Mouse (Mus musculus) limb, embryonic 13.5 days (tissue): ENCODE results near the gene Fam131b. TPM values are rescaled to one million over a fixed set of nuclear protein-coding genes. Genes with fewer than 3 reads are reported as not detected.

Experiments
- ATAC-seq: fragments of 200-750 bp; cut with Nextera tagmentation; 2 replicates; pipeline ENCODE4 v1.8.0; 2017; ENCODE audit warnings: low read depth, moderate number of reproducible peaks, moderate TSS enrichment; ENCODE audit not compliant: low FRiP score
- H3K27ac ChIP-seq: fragments of 300-500 bp; sonication (generic); 2 replicates; pipeline ENCODE4 v1.5.1; 2015; ENCODE audit warnings: inconsistent platforms, mild to moderate bottlenecking, moderate library complexity
- H3K27me3 ChIP-seq: fragments of 300-500 bp; sonication (generic); 2 replicates; pipeline ENCODE4 v1.6.1; 2015; ENCODE audit warnings: mild to moderate bottlenecking, inconsistent platforms
- H3K36me3 ChIP-seq: fragments of 300-500 bp; sonication (generic); 2 replicates; pipeline ENCODE4 v1.6.1; 2015; ENCODE audit warnings: inconsistent platforms, mild to moderate bottlenecking, moderate library complexity
- H3K4me1 ChIP-seq: fragments of 300-500 bp; sonication (generic); 2 replicates; pipeline ENCODE4 v1.6.1; 2015; ENCODE audit warnings: inconsistent platforms
- H3K4me2 ChIP-seq: fragments of 300-500 bp; sonication (generic); replicated peaks from 2 replicates; pipeline ENCODE4 v1.6.1; 2015; ENCODE audit warnings: inconsistent platforms, mild to moderate bottlenecking, moderate library complexity
- H3K4me3 ChIP-seq: fragments of 300-500 bp; sonication (generic); 2 replicates; pipeline ENCODE4 v1.5.1; 2015; ENCODE audit warnings: moderate library complexity, mild to moderate bottlenecking, inconsistent platforms
- H3K9ac ChIP-seq: fragments of 300-500 bp; sonication (generic); 2 replicates; pipeline ENCODE4 v1.6.1; 2015; ENCODE audit warnings: mild to moderate bottlenecking, inconsistent platforms
- H3K9me3 ChIP-seq: fragments of 300-500 bp; sonication (generic); 2 replicates; pipeline ENCODE4 v1.6.1; 2016; ENCODE audit warnings: inconsistent platforms
- WGBS: fragments of 180-500 bp; shearing (Covaris S2); methylation state at CpG from one replicate; pipeline ENCODE4 v1.1.7; 2015; 5-methylcytosine and 5-hydroxymethylcytosine counted together
- polyA plus RNA-seq: library from polyadenylated mRNA; unstranded; fragments of >200 nt; fragmentation: Nextera tagmentation; extraction: Ambion mirVana; gene quantifications from 2 replicates; pipeline ENCODE4 v1.2.1, GENCODE M21; 2015

Gene Fam131b
- polyA plus RNA-seq, 1 experiment from 2014 or later, result 0.56 TPM

DNA sequence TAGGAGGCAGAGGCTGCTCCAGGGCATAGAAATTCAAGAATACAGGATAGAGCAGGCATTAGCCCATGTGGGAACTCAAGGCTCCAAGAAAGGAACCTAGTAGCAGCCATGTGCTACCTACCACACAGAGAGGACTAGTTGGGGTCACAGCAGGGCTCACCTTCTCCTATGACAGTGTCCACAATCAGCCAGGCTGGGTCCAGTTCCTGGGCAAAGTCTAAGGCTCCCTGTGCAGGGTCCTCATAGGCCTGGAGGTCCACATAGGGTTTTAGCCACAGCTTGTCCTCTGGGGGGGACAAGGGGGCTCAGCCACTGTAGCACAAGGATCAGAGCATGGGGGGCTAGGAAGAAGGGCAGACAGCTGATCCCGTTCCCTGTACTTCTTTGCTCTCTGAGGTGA lies 38.1 kb upstream of the Fam131b start:
- Histone ChIP-seq H3K4me1 (0 out of 2 replicates have a peak, but pooled peaks cover 5% of the 10 kb centered on the region), H3K4me3 (no peak overlapping the region), H3K9me3 (no peaks in the 10 kb centered on the region), H3K27me3 (no peaks in the 10 kb centered on the region), H3K27ac (no peak overlapping the region), H3K36me3 (peaks cover 50% of the 10 kb centered on the region), H3K9ac (no peak overlapping the region), H3K4me2 (no peak overlapping the region)
- ATAC-seq, result no peak
- 80% methylated on average over 1 of the region's 1 CpGs for WGBS

DNA sequence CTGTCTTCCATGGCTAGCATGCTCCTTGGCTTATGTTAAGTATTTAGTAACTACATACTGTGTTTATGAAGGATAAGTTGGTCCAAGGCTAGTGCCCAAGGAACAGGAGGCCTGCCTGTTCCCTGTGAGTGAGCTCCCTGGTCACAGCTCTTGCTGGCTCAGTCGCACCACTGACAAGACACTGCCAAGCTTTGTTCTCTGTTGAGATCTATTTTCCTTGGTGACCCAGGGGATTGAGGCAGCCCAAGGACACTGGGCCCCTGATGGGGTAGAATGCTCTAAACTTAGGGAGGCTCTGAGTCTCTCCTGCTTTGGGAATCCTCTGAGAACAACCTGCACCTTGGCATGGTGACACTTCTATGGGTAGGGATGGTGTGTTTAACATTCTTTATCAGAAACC lies 37.6 kb upstream of the Fam131b start:
- Histone ChIP-seq H3K4me3 (no peak overlapping the region), H3K9ac (no peak overlapping the region), H3K9me3 (no peaks in the 10 kb centered on the region), H3K36me3 (peaks cover 54% of the 10 kb centered on the region), H3K27ac (no peak overlapping the region), H3K27me3 (no peaks in the 10 kb centered on the region), H3K4me2 (no peak overlapping the region), H3K4me1 (0 out of 2 replicates have a peak, but pooled peaks cover 5% of the 10 kb centered on the region)
- WGBS, result 59% methylated on average over 1 of the region's 1 CpGs
- ATAC-seq, result no peak

DNA sequence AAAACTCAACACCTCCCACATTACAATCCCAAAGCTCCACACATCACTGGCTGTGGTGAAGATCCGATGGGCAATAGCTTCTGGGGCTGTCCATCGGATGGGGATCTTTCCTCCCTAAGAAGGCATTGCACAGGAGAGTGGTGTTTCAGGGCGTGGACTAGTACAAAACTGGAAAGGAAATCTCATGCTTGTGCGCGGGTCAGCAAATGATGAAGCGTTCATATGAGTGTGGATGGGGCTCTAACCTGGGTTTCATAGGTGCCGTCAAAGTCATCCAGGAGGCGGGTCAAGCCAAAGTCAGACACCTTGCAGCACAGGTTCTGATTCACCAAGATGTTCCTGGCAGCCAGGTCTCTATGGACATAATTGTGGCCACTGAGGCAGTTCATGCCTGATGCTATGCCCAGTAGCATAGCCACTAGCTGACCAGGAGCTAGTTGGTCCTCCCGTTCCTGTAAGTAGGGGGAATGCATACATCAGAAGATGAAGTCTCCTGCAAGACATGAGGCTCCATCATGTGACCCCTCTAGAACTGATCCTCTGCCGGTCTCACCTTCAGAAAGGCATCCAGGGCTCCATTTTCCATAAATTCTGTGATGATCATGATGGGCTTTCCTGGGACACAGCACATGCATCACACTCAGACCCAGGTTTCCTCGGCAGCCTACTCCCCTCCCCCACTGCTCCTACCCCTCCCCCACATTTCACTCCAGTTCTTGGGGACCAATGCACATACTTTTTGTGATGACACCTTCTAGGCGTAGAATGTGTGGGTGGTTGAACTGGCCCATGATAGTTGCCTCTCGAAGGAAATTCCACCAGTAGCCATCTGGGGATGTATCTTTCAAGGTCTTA lies 36.8 kb upstream of the Fam131b start:
- Histone ChIP-seq H3K9me3 (no peaks in the 10 kb centered on the region), H3K27ac (no peak overlapping the region), H3K36me3 (peaks cover 62% of the 10 kb centered on the region), H3K4me1 (0 out of 2 replicates have a peak, but pooled peaks cover 5% of the 10 kb centered on the region), H3K9ac (no peak overlapping the region), H3K4me2 (no peak overlapping the region), H3K27me3 (no peaks in the 10 kb centered on the region), H3K4me3 (no peak overlapping the region)
- WGBS, result 92% methylated on average over 13 of the region's 13 CpGs
- ATAC-seq, result no peak

DNA sequence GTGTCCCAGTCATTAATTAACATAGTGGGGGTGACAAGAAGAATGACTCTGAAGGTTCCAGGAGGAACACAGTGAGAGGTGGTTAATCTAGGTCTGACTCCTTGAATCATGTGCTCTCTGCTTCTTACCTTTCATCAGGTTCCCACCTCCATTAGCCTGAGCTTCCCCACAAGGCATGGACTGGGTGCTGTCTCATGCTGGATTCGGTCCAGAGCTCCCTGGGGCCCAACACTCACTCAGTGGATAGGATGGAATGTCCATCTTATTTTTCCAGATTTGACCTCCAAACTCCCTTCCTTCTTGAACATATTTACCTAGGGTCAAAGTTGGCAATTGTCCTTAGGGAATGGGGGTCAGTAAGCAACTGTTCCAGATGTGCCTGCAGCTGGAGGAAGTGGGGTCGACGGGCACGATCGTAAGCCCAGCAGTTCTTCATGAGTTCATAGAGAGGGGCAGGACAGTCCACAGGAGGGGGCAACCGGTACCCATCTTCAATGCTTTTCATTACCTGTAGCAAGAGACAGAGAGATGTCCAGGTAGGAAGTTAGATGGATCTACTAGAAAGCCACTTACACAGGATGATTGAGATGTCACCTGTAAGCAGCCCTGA lies 35.9 kb upstream of the Fam131b start:
- Histone ChIP-seq H3K27ac (no peak overlapping the region), H3K4me2 (no peak overlapping the region), H3K36me3 (peaks cover 69% of the 10 kb centered on the region), H3K9ac (no peak overlapping the region), H3K9me3 (no peaks in the 10 kb centered on the region), H3K4me1 (0 out of 2 replicates have a peak, but pooled peaks cover 5% of the 10 kb centered on the region), H3K27me3 (no peaks in the 10 kb centered on the region), H3K4me3 (no peak overlapping the region)
- ATAC-seq, result no peak
- WGBS, result 78% methylated on average over 6 of the region's 6 CpGs

DNA sequence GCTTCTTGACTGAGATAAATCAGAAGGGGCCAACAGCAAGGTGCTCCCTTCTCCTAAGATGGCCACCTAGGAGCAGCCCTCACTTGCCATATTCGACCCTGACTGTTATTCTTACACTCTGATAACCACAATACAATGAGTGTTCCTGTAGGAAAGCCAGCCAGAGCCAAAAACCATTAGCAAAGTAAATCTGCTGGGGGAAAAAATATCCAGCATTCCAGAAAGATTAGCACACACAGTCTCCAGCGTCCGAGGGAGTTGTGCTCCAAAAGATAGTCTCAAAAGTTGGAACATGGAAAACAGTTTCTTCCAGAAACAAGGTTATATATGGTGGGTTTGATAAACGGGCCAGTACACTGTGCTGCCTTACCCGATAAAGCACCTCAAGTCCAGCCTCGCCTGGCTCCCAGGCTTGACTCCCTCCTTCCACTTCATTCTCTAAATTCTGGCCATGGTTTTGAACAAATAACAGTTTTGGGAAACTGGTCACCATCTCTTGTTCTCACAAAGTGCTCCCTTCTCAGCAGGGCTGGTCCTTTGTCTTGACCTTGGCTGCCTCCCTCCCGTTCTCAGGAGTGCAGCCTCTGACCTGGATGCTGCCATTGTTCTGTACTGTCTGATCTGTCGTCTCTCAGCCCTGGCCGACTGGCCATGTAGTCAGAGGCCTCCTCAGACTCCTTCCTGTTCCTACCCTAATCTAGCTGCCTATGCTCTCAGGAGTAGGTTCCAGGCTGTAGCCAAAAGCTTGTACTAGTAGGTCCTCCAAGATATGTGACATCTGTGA lies 35.1 kb upstream of the Fam131b start:
- no peak overlapping the region for H3K9ac ChIP-seq
- H3K27me3 ChIP-seq, result no peaks in the 10 kb centered on the region
- H3K4me2 ChIP-seq, result no peak overlapping the region
- H3K4me1 ChIP-seq, result peaks cover 12% of the 10 kb centered on the region
- 74% methylated on average over 9 of the region's 9 CpGs for WGBS
- no peak overlapping the region for H3K27ac ChIP-seq
- no peaks in the 10 kb centered on the region for H3K9me3 ChIP-seq
- peaks cover 75% of the 10 kb centered on the region for H3K36me3 ChIP-seq
- no peak for ATAC-seq
- H3K4me3 ChIP-seq, result no peak overlapping the region

DNA sequence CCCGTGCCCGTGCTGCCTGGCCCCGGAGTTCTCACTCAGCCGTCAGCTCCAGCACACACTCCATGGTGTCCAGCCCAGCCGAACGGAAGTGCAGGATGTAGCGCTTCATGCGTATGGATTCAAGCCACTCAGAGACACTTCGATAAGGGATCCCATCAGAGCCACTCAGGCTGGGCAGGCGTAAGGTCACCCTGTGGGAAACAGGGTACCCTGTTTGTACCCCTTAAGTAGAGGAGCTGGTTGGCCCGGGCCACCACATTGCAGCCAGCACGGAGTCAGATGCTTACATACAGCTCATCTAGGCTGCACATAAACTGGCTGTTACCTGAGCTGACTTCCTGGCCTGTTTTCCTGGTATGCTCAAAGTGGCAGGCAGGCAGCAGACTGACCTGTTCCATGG lies 34.5 kb upstream of the Fam131b start:
- Histone ChIP-seq H3K27ac (no peak overlapping the region), H3K27me3 (no peaks in the 10 kb centered on the region), H3K9me3 (no peaks in the 10 kb centered on the region), H3K4me2 (no peak overlapping the region), H3K4me3 (no peak overlapping the region), H3K4me1 (peaks cover 18% of the 10 kb centered on the region), H3K36me3 (peaks cover 75% of the 10 kb centered on the region), H3K9ac (no peak overlapping the region)
- no peak for ATAC-seq
- WGBS, result 89% methylated on average over 12 of the region's 12 CpGs

DNA sequence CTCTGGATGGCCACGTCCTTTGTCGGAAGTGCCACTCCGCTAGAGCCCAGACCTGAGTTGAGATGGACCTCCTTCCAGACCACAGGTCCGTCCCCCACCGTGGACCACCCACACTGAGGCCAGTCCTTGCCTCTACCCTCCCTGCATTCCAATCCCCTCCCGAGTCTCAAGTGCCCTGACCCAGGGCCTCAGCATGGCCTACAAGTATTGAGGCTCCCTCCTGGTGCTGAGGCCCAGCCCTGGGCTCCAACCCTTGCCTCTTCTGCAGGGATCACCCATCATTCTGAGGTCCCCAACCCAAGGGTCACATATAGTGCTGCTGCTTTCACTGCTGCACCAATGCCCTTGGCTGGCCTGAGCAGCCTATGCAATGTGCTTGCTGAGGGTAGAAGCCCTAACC lies 33.5 kb upstream of the Fam131b start:
- Histone ChIP-seq H3K27me3 (no peaks in the 10 kb centered on the region), H3K36me3 (peaks cover 80% of the 10 kb centered on the region), H3K4me1 (peaks cover 28% of the 10 kb centered on the region), H3K9me3 (no peaks in the 10 kb centered on the region), H3K4me2 (no peak overlapping the region), H3K4me3 (no peak overlapping the region), H3K9ac (no peak overlapping the region), H3K27ac (no peak overlapping the region)
- WGBS, result 63% methylated on average over 6 of the region's 6 CpGs
- no peak for ATAC-seq

DNA sequence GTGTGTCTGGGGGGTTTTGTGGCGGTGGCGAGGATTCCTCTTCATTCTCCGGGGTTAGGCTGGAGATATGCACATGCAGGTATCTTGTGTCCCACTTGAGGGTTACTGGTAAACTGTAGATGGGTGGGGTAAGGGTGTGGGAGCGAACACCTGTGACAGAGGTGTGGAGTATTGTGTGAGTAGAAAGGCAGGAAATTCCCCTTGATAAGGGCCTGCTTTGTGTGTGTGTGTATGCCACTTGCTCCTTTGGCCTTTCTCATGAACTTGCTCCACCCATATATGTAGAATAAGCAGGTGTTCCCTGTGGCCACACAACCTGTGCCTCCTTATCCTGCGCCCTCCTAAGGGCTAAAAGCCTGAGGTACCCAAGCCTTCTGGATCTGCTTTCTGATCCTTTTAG lies 32.5 kb upstream of the Fam131b start:
- no peak overlapping the region for H3K4me3 ChIP-seq

DNA sequence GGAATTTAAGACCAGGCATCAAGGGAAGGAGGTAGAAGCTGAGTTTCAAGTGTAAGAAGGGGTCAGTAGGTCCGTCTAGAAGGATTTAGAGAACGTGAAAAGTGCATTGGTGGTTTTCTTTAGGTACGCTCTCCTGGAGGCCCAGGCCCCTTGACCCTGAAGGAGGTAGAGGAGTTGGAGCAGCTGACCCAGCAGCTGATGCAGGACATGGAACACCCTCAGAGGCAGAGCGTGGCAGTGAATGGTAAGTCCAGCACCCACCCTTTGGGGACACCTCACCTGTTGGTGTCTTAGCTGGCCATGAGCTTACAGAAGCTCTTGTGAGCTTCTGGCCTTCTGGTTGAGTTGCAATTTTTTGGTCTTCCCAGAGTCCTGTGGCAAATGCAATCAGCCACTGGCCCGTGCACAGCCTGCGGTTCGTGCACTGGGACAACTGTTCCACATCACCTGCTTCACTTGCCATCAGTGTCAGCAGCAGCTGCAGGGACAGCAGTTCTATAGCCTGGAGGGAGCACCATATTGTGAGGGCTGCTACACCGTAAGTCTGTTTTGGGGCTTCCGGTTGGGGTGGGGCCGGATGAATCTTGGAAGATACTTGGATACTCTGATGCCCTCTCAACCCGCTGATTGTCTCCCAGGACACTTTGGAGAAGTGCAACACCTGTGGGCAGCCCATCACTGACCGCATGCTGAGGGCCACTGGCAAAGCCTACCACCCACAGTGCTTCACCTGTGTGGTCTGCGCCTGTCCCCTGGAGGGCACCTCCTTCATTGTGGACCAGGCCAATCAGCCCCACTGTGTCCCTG lies 31.6 kb upstream of the Fam131b start:
- no peak overlapping the region for H3K4me2 ChIP-seq
- no peak for ATAC-seq
- WGBS, result 88% methylated on average over 13 of the region's 13 CpGs
- H3K4me3 ChIP-seq, result no peak overlapping the region
- peaks cover 90% of the 10 kb centered on the region for H3K36me3 ChIP-seq
- H3K9me3 ChIP-seq, result no peaks in the 10 kb centered on the region
- H3K9ac ChIP-seq, result no peak overlapping the region
- peaks cover 47% of the 10 kb centered on the region for H3K4me1 ChIP-seq
- H3K27me3 ChIP-seq, result no peaks in the 10 kb centered on the region
- H3K27ac ChIP-seq, result no peak overlapping the region

More for the DNA sequence above, 32.5 kb upstream of the Fam131b start:
- WGBS, result 94% methylated on average over 5 of the region's 5 CpGs
- H3K27me3 ChIP-seq, result no peaks in the 10 kb centered on the region
- no peak overlapping the region for H3K27ac ChIP-seq
- peaks cover 38% of the 10 kb centered on the region for H3K4me1 ChIP-seq
- no peaks in the 10 kb centered on the region for H3K9me3 ChIP-seq
- no peak for ATAC-seq
- H3K36me3 ChIP-seq, result peaks cover 90% of the 10 kb centered on the region
- H3K4me2 ChIP-seq, result no peak overlapping the region
- no peak overlapping the region for H3K9ac ChIP-seq

DNA sequence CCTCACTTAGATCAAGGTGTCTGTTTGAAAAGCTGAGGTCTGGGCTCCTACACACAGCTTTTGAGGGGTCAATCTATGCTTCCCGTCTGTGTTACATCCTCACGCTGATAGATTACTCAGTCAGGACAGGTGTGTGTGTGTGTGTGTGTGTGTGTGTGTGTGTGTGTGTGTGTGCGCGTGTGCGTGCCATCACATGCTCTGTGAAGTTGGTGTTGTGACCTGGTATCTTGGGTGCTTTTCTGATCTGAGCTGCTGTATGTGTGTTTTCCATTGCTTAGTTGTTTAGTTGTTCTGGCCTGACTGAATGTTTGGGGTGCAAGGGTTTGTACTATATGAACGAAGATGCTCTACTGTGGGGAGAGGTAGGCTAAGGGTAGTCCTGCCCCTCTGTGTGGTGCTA lies 30.9 kb upstream of the Fam131b start:
- Histone ChIP-seq H3K4me1 (peaks cover 50% of the 10 kb centered on the region), H3K36me3 (peaks cover 83% of the 10 kb centered on the region), H3K27ac (no peak overlapping the region), H3K9me3 (no peaks in the 10 kb centered on the region), H3K27me3 (no peaks in the 10 kb centered on the region), H3K4me3 (no peak overlapping the region), H3K4me2 (no peak overlapping the region), H3K9ac (no peak overlapping the region)
- no peak for ATAC-seq
- 88% methylated on average over 6 of the region's 6 CpGs for WGBS
